Mouse (Mus musculus): ENCODE data around the gene Sdc1.

DNA sequence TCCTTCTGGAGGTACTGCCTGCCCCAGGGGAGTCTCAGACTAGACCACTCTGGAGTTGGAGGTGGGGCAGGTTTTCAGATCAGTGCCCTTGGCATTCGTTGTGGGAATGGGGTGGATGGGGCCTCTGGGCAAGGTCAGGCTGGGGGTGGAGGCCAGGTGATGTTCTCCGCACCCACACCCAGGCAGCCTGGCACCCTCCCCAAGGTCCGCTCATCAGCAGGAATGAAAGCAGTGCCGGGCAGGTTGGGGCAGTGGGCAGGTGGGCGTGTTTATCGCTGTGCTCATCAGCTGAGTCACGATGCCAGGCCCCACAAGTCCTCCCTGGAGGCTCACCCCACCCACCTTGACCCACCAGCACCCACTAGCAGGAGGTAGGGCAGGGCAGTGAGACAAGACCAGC is 7.0 kb downstream of the Sdc1 start:
- no peak for TF ChIP-seq POLR2A (IDR thresholded peaks at IDR 0.05; ENCODE audit: insufficient read depth, low read depth, low read length)
- TF ChIP-seq CTCF (IDR thresholded peaks at IDR 0.05) = no peak
